Mouse (Mus musculus): ENCODE measurements at regions not wholly inside any gene's neighbourhood (a gene's known extent, or its start where the extent isn't known, plus 50 kb on each side); places are given as distances from the start of the nearest gene placed in this dataset.

- no peak overlapping the region for H3K27ac ChIP-seq (replicated peaks; ENCODE audit: insufficient read depth, low read depth, low read length)
These were observed 209.8 kb downstream of the Dhx35 start for GRCm38 (mm10) chr2:159004417-159004816.

GRCm38 (mm10) chr2:159012725-159013124 lies 218.1 kb downstream of the Dhx35 start:
- TF ChIP-seq CTCF (IDR thresholded peaks at IDR 0.05; ENCODE audit: low read depth, low read length) = no peak
- TF ChIP-seq POLR2A (IDR thresholded peaks at IDR 0.05; ENCODE audit: extremely low read depth, insufficient read depth, low read length) = no peak
- WGBS = 81% methylated on average over 4 of the region's 4 CpGs
- no peak for DNase-seq (ENCODE audit: extremely low read depth, low read depth, low spot score)
- Histone ChIP-seq H3K4me1 (ENCODE audit: control insufficient read depth, insufficient read depth, low read length) (no peaks in the 10 kb centered on the region), H3K4me3 (ENCODE audit: insufficient read depth, low read depth, low read length) (no peak overlapping the region), H3K36me3 (ENCODE audit: control insufficient read depth, insufficient read depth, low read length) (no peaks in the 10 kb centered on the region), H3K27ac (replicated peaks; ENCODE audit: insufficient read depth, low read depth, low read length) (no peak overlapping the region), H3K27me3 (ENCODE audit: control insufficient read depth, insufficient read depth, low read length) (no peaks in the 10 kb centered on the region), H3K9ac (ENCODE audit: low read depth, low read length) (no peak overlapping the region), H3K79me2 (ENCODE audit: control insufficient read depth, insufficient read depth, low read length) (no peaks in the 10 kb centered on the region)

More at GRCm38 (mm10) chr2:159004417-159004816, 209.8 kb downstream of the Dhx35 start:
- WGBS = 53% methylated on average over 9 of the region's 9 CpGs
- Histone ChIP-seq H3K27me3 (ENCODE audit: control insufficient read depth, insufficient read depth, low read length) (peaks cover 4% of the 10 kb centered on the region; the same call in 1 of the 2 replicates), H3K4me3 (ENCODE audit: insufficient read depth, low read depth, low read length) (no peak overlapping the region), H3K4me1 (ENCODE audit: control insufficient read depth, insufficient read depth, low read length) (no peaks in the 10 kb centered on the region), H3K36me3 (ENCODE audit: control insufficient read depth, insufficient read depth, low read length) (no peaks in the 10 kb centered on the region), H3K79me2 (ENCODE audit: control insufficient read depth, insufficient read depth, low read length) (no peaks in the 10 kb centered on the region), H3K9ac (ENCODE audit: low read depth, low read length) (no peak overlapping the region)
- no peak for DNase-seq (ENCODE audit: extremely low read depth, low read depth, low spot score)
- TF ChIP-seq POLR2A (IDR thresholded peaks at IDR 0.05; ENCODE audit: extremely low read depth, insufficient read depth, low read length) = no peak

GRCm38 (mm10) chr2:159014553-159014952 lies 219.9 kb downstream of the Dhx35 start:
- no peak overlapping the region for H3K4me3 ChIP-seq (ENCODE audit: insufficient read depth, low read depth, low read length)
- H3K79me2 ChIP-seq (ENCODE audit: control insufficient read depth, insufficient read depth, low read length) = no peaks in the 10 kb centered on the region
- 79% methylated on average over 8 of the region's 8 CpGs for WGBS
- no peak for DNase-seq (ENCODE audit: extremely low read depth, low read depth, low spot score)
- no peaks in the 10 kb centered on the region for H3K4me1 ChIP-seq (ENCODE audit: control insufficient read depth, insufficient read depth, low read length)
- H3K27ac ChIP-seq (replicated peaks; ENCODE audit: insufficient read depth, low read depth, low read length) = no peak overlapping the region
- H3K9ac ChIP-seq (ENCODE audit: low read depth, low read length) = no peak overlapping the region
- H3K27me3 ChIP-seq (ENCODE audit: control insufficient read depth, insufficient read depth, low read length) = no peaks in the 10 kb centered on the region
- no peaks in the 10 kb centered on the region for H3K36me3 ChIP-seq (ENCODE audit: control insufficient read depth, insufficient read depth, low read length)
- no peak for TF ChIP-seq POLR2A (IDR thresholded peaks at IDR 0.05; ENCODE audit: extremely low read depth, insufficient read depth, low read length)
- TF ChIP-seq CTCF (IDR thresholded peaks at IDR 0.05; ENCODE audit: low read depth, low read length) = no peak

GRCm38 (mm10) chr2:159019921-159020534 lies 225.4 kb downstream of the Dhx35 start:
- WGBS = 71% methylated on average over 4 of the region's 4 CpGs

GRCm38 (mm10) chr2:159032147-159032546 lies 237.5 kb downstream of the Dhx35 start:
- no peak for TF ChIP-seq POLR2A (IDR thresholded peaks at IDR 0.05; ENCODE audit: extremely low read depth, insufficient read depth, low read length)
- TF ChIP-seq CTCF (IDR thresholded peaks at IDR 0.05; ENCODE audit: low read depth, low read length) = no peak
- H3K36me3 ChIP-seq (ENCODE audit: control insufficient read depth, insufficient read depth, low read length) = no peaks in the 10 kb centered on the region
- no peak overlapping the region for H3K4me3 ChIP-seq (ENCODE audit: insufficient read depth, low read depth, low read length)
- no peak overlapping the region for H3K27ac ChIP-seq (replicated peaks; ENCODE audit: insufficient read depth, low read depth, low read length)
- WGBS = 76% methylated on average over 8 of the region's 8 CpGs
- no peak for DNase-seq (ENCODE audit: extremely low read depth, low read depth, low spot score)
- H3K27me3 ChIP-seq (ENCODE audit: control insufficient read depth, insufficient read depth, low read length) = no peaks in the 10 kb centered on the region
- H3K9ac ChIP-seq (ENCODE audit: low read depth, low read length) = no peak overlapping the region
- H3K4me1 ChIP-seq (ENCODE audit: control insufficient read depth, insufficient read depth, low read length) = no peaks in the 10 kb centered on the region
- H3K79me2 ChIP-seq (ENCODE audit: control insufficient read depth, insufficient read depth, low read length) = no peaks in the 10 kb centered on the region

More at GRCm38 (mm10) chr2:159019921-159020534, 225.4 kb downstream of the Dhx35 start:
- Histone ChIP-seq H3K36me3 (ENCODE audit: control insufficient read depth, insufficient read depth, low read length) (no peaks in the 10 kb centered on the region), H3K9ac (ENCODE audit: low read depth, low read length) (no peak overlapping the region), H3K4me3 (ENCODE audit: insufficient read depth, low read depth, low read length) (no peak overlapping the region), H3K27me3 (ENCODE audit: control insufficient read depth, insufficient read depth, low read length) (no peaks in the 10 kb centered on the region), H3K4me1 (ENCODE audit: control insufficient read depth, insufficient read depth, low read length) (no peaks in the 10 kb centered on the region), H3K79me2 (ENCODE audit: control insufficient read depth, insufficient read depth, low read length) (no peaks in the 10 kb centered on the region), H3K27ac (replicated peaks; ENCODE audit: insufficient read depth, low read depth, low read length) (no peak overlapping the region)
- DNase-seq (ENCODE audit: extremely low read depth, low read depth, low spot score) = no peak
- no peak for TF ChIP-seq CTCF (IDR thresholded peaks at IDR 0.05; ENCODE audit: low read depth, low read length)
- TF ChIP-seq POLR2A (IDR thresholded peaks at IDR 0.05; ENCODE audit: extremely low read depth, insufficient read depth, low read length) = no peak

GRCm38 (mm10) chr2:159039916-159040315 lies 245.3 kb downstream of the Dhx35 start:
- Histone ChIP-seq H3K9ac (ENCODE audit: low read depth, low read length) (no peak overlapping the region), H3K79me2 (ENCODE audit: control insufficient read depth, insufficient read depth, low read length) (no peaks in the 10 kb centered on the region), H3K4me1 (ENCODE audit: control insufficient read depth, insufficient read depth, low read length) (no peaks in the 10 kb centered on the region), H3K27ac (replicated peaks; ENCODE audit: insufficient read depth, low read depth, low read length) (no peak overlapping the region), H3K27me3 (ENCODE audit: control insufficient read depth, insufficient read depth, low read length) (no peaks in the 10 kb centered on the region), H3K4me3 (ENCODE audit: insufficient read depth, low read depth, low read length) (no peak overlapping the region), H3K36me3 (ENCODE audit: control insufficient read depth, insufficient read depth, low read length) (no peaks in the 10 kb centered on the region)
- no peak for TF ChIP-seq CTCF (IDR thresholded peaks at IDR 0.05; ENCODE audit: low read depth, low read length)
- no peak for DNase-seq (ENCODE audit: extremely low read depth, low read depth, low spot score)
- 55% methylated on average over 4 of the region's 4 CpGs for WGBS
